Mouse (Mus musculus) myocyte (in vitro differentiated cells): ENCODE measurements around the gene Olfr520. TPM values are rescaled to one million over a fixed set of nuclear protein-coding genes. Genes with fewer than 3 reads are reported as not detected.
"Not testable (repeated sequence)": the region's sequence is repeated elsewhere in the genome, so short reads cannot be mapped to it uniquely, and the experiment has no call there.

Experiments used
- H3K27me3 ChIP-seq: one replicate; pipeline ENCODE4 v1.6.1; 2011; ENCODE audit not compliant: control insufficient read depth, insufficient read depth, insufficient read length
- H3K36me3 ChIP-seq: one replicate; pipeline ENCODE4 v1.6.1; 2011; ENCODE audit not compliant: control insufficient read depth, insufficient read depth
- H3K4me2 ChIP-seq: one replicate; pipeline ENCODE4 v1.6.1; 2011; ENCODE audit warnings: low read depth, control low read depth
- H3K4me3 ChIP-seq: one replicate; pipeline ENCODE4 v1.5.1; 2011; ENCODE audit warnings: mild to moderate bottlenecking, control low read depth, moderate library complexity
- H3K79me2 ChIP-seq: one replicate; pipeline ENCODE4 v1.6.1; 2011; ENCODE audit not compliant: control insufficient read depth, insufficient read depth
- H3ac ChIP-seq: one replicate; pipeline ENCODE4 v1.6.1; 2011; ENCODE audit not compliant: control insufficient read depth, insufficient read length
- CEBPB ChIP-seq: IDR thresholded peaks from 2 replicates; pipeline ENCODE4 v1.6.1; 2011; ENCODE audit warnings: mild to moderate bottlenecking, moderate library complexity; ENCODE audit not compliant: poor library complexity, insufficient read depth, severe bottlenecking
- E2F4 ChIP-seq: IDR thresholded peaks from one replicate; pipeline ENCODE4 v1.6.1; 2011; ENCODE audit warnings: mild to moderate bottlenecking, control low read depth, moderate library complexity; ENCODE audit not compliant: insufficient read depth
- MAX ChIP-seq: IDR thresholded peaks from one replicate; pipeline ENCODE4 v1.6.1; 2011; ENCODE audit warnings: low read depth, mild to moderate bottlenecking, control low read depth
- MYOD1 ChIP-seq, 3 experiments: IDR thresholded peaks; one replicate each; pipeline ENCODE4 v1.6.1; 2011; ENCODE audit warnings: control low read depth in 2 of 3, low read depth in 2 of 3, mild to moderate bottlenecking in 2 of 3, moderate library complexity in 1 of 3; ENCODE audit not compliant: insufficient read length in 2 of 3, control insufficient read depth in 1 of 3
- MYOG ChIP-seq, 3 experiments: IDR thresholded peaks; one replicate each; pipeline ENCODE4 v1.6.1; 2011; ENCODE audit warnings: control low read depth in 2 of 3, low read depth in 2 of 3, mild to moderate bottlenecking in 2 of 3; ENCODE audit not compliant: insufficient read length in 2 of 3, control insufficient read depth in 1 of 3, insufficient read depth in 1 of 3
- POLR2A ChIP-seq: IDR thresholded peaks from one replicate; pipeline ENCODE4 v1.6.1; 2011; ENCODE audit warnings: low read depth, mild to moderate bottlenecking, control low read depth, moderate library complexity; ENCODE audit not compliant: insufficient read length
- POLR2AphosphoS2 ChIP-seq: IDR thresholded peaks from one replicate; pipeline ENCODE4 v1.6.1; 2011; ENCODE audit warnings: low read depth, control low read depth; ENCODE audit not compliant: insufficient read length
- REST ChIP-seq: IDR thresholded peaks from one replicate; pipeline ENCODE4 v1.6.1; 2011; ENCODE audit warnings: mild to moderate bottlenecking, control low read depth, moderate library complexity; ENCODE audit not compliant: insufficient read depth, insufficient read length
- SRF ChIP-seq: IDR thresholded peaks from one replicate; pipeline ENCODE4 v1.6.1; 2011; ENCODE audit warnings: low read depth; ENCODE audit not compliant: control insufficient read depth, insufficient read length
- TCF12 ChIP-seq: IDR thresholded peaks from one replicate; pipeline ENCODE4 v1.6.1; 2011; ENCODE audit warnings: mild to moderate bottlenecking, control low read depth; ENCODE audit not compliant: poor library complexity, insufficient read depth, severe bottlenecking
- TCF3 ChIP-seq: IDR thresholded peaks from one replicate; pipeline ENCODE4 v1.6.1; 2011; ENCODE audit warnings: low read depth, control low read depth; ENCODE audit not compliant: insufficient read length
- USF1 ChIP-seq: IDR thresholded peaks from one replicate; pipeline ENCODE4 v1.6.1; 2011; ENCODE audit warnings: low read depth, mild to moderate bottlenecking, control low read depth, moderate library complexity
- polyA plus RNA-seq: library from polyadenylated mRNA; unstranded; fragments of >200 nt; fragmentation: generic; extraction: Trizol; gene quantifications from one replicate; pipeline ENCODE4 v1.2.1, GENCODE M21; 2012; ENCODE audit warnings: missing spikeins

Gene Olfr520
- polyA plus RNA-seq, 1 experiment: not detected

GRCm38 (mm10) chr7:99734612-99735011 lies 4.5 kb downstream of the Olfr520 start:
- no peak for TF ChIP-seq E2F4
- no peak for TF ChIP-seq USF1
- no peak overlapping the region for H3ac ChIP-seq
- H3K4me3 ChIP-seq: no peak overlapping the region
- no peaks in the 10 kb centered on the region for H3K36me3 ChIP-seq
- H3K79me2 ChIP-seq: no peaks in the 10 kb centered on the region
- peaks cover 8% of the 10 kb centered on the region for H3K27me3 ChIP-seq
- H3K4me2 ChIP-seq: no peak overlapping the region

- not testable (repeated sequence) for H3K36me3 ChIP-seq, H3K27me3 ChIP-seq, H3K79me2 ChIP-seq, H3K4me3 ChIP-seq, H3ac ChIP-seq, H3K4me2 ChIP-seq
These were observed 5.4 kb downstream of the Olfr520 start for GRCm38 (mm10) chr7:99735491-99735890.

- Histone ChIP-seq H3K27me3 (no peaks in the 10 kb centered on the region), H3ac (no peak overlapping the region), H3K4me3 (no peak overlapping the region), H3K36me3 (no peaks in the 10 kb centered on the region), H3K4me2 (no peak overlapping the region), H3K79me2 (no peaks in the 10 kb centered on the region)
- TF ChIP-seq CEBPB: no peak
- no peak for TF ChIP-seq USF1
- TF ChIP-seq MYOD1 (IDR thresholded peaks at IDR 0.05; ENCODE audit: control insufficient read depth in 1 of 3, insufficient read length in 2 of 3, low read depth in 2 of 3): no peak
- no peak for TF ChIP-seq MAX
- no peak for TF ChIP-seq MYOG (IDR thresholded peaks at IDR 0.05; ENCODE audit: control insufficient read depth in 1 of 3, insufficient read depth in 1 of 3, insufficient read length in 2 of 3, low read depth in 2 of 3)
- TF ChIP-seq E2F4: no peak
- TF ChIP-seq TCF3: no peak
These were observed 9.2 kb downstream of the Olfr520 start for GRCm38 (mm10) chr7:99739276-99739675.

- Histone ChIP-seq H3K4me3 (no peak within 1 kb of the TSS), H3K4me2 (no peak within 1 kb of the TSS), H3K36me3 (no peaks in the 10 kb centered on the region), H3K79me2 (no peaks in the 10 kb centered on the region), H3K27me3 (no peaks in the 10 kb centered on the region), H3ac (no peak within 1 kb of the TSS)
- TF ChIP-seq MYOD1 (IDR thresholded peaks at IDR 0.05; ENCODE audit: control insufficient read depth in 1 of 3, insufficient read length in 2 of 3, low read depth in 2 of 3) (no peak), CEBPB (no peak), USF1 (no peak), MAX (no peak), MYOG (IDR thresholded peaks at IDR 0.05; ENCODE audit: control insufficient read depth in 1 of 3, insufficient read depth in 1 of 3, insufficient read length in 2 of 3, low read depth in 2 of 3) (no peak), POLR2AphosphoS2 (no peak), POLR2A (no peak), SRF (no peak), REST (no peak), TCF3 (no peak), E2F4 (no peak), TCF12 (no peak)
These were observed 33.1 kb downstream of the Olfr520 start, which contains the start of gene Olfr521 for GRCm38 (mm10) chr7:99763207-99763606. TSS of gene Olfr521 (plus strand) at chr7:99763507.

GRCm38 (mm10) chr7:99781385-99781784 lies 51.3 kb downstream of the Olfr520 start:
- no peaks in the 10 kb centered on the region for H3K79me2 ChIP-seq
- no peak overlapping the region for H3K4me2 ChIP-seq
- no peaks in the 10 kb centered on the region for H3K36me3 ChIP-seq
- H3K4me3 ChIP-seq: no peak overlapping the region
- H3ac ChIP-seq: no peak overlapping the region
- H3K27me3 ChIP-seq: no peaks in the 10 kb centered on the region
- TF ChIP-seq SRF (no peak), POLR2AphosphoS2 (no peak), TCF3 (no peak), TCF12 (no peak), POLR2A (no peak), REST (no peak)

- H3K36me3 ChIP-seq: no peaks in the 10 kb centered on the region
- H3K79me2 ChIP-seq: no peaks in the 10 kb centered on the region
- H3K4me2 ChIP-seq: no peak overlapping the region
- no peak overlapping the region for H3K4me3 ChIP-seq
- TF ChIP-seq TCF3 (no peak), SRF (no peak), E2F4 (no peak), MYOG (IDR thresholded peaks at IDR 0.05; ENCODE audit: control insufficient read depth in 1 of 3, insufficient read depth in 1 of 3, insufficient read length in 2 of 3, low read depth in 2 of 3) (no peak), USF1 (no peak), MAX (no peak), POLR2AphosphoS2 (no peak), TCF12 (no peak), CEBPB (no peak), POLR2A (no peak), MYOD1 (IDR thresholded peaks at IDR 0.05; ENCODE audit: control insufficient read depth in 1 of 3, insufficient read length in 2 of 3, low read depth in 2 of 3) (no peak), REST (no peak)
- no peaks in the 10 kb centered on the region for H3K27me3 ChIP-seq
- H3ac ChIP-seq: no peak overlapping the region
These were observed 51.8 kb downstream of the Olfr520 start for GRCm38 (mm10) chr7:99781916-99782315.
